15 mouse cellular contexts compared by ENCODE assay signal in the genomic region with DNA sequence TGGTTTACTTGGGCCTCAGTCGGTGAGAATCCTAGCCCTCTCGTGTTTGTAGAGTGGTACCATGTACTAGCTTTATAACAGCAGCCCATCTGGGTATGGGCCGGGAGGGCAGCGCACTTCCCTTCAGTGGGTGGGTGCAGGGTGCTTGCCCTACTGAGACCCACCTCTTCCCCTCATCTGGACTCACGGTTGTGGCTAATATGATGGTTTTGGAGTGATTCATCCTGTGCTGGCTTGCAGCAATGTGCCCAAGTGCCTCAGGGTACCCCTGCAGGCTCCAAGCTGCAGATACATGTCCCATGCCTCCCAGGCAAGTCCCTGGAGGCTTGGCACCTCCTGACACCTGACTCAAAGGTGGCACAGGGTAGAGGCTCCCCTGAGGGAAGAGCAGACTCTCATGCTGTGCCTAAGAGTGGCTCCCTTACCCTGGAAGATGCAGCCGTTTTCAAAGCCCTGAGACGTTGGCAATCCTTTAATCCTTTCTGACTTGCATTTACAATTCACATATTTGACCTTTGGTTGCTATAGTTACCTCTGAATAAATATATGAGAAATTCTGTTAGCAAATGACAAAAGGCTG. TPM values are rescaled to one million over a fixed set of nuclear protein-coding genes. Genes with fewer than 3 reads are reported as not detected.
DNase-seq lines count a peak whose midpoint lies in the region; ATAC-seq and TF ChIP-seq lines count a peak whose summit lies in the region.
"Had no signal": no experiment of that assay in that cellular context is flagged by ENCODE, and none has a peak within 500 bp of the region (broad histone marks: within the 10 kb centered on the region; RNA-seq: fewer than 3 reads in every experiment).

No protein-coding gene starts in this region.

- no peak overlapping the region for H3K4me2 ChIP-seq in hindbrain, embryonic 12.5 days (replicated peaks)
- H3K4me2 ChIP-seq in midbrain, embryonic 13.5 days (replicated peaks): 0 out of 2 replicates have a peak overlapping the region, but pooled peaks have one; percentile 1
- H3K4me2 ChIP-seq: heart, embryonic 13.5 days; liver, embryonic 13.5 days had no signal

- 75% methylated on average over 7 of the region's 7 CpGs for WGBS in hindbrain, embryonic 12.5 days
- 55% methylated on average over 7 of the region's 7 CpGs for WGBS in midbrain, embryonic 13.5 days
- 68% methylated on average over 7 of the region's 7 CpGs for WGBS in lung, adult 2 months

- no peak overlapping the region for H3K9ac ChIP-seq in hindbrain, embryonic 12.5 days
- no peak overlapping the region for H3K9ac ChIP-seq in midbrain, embryonic 13.5 days (replicated peaks)
- H3K9ac ChIP-seq: heart, embryonic 13.5 days; liver, embryonic 13.5 days had no signal

- ATAC-seq in erythroblast, adult 5-6 weeks (replicated peaks; ENCODE audit: low FRiP score, poor library complexity, severe bottlenecking): 0 out of 2 replicates have a peak, but pooled peaks have one; percentile 32
- ATAC-seq in hindbrain, embryonic 12.5 days (ENCODE audit: low FRiP score): peak; percentile 58
- ATAC-seq in midbrain, embryonic 13.5 days: peak; percentile 69
- ATAC-seq: activated CD4-positive, CD25-positive, alpha-beta regulatory T cell, adult 4 months had no signal

- no peak overlapping the region for H3K4me3 ChIP-seq in hindbrain, embryonic 12.5 days
- no peak overlapping the region for H3K4me3 ChIP-seq in midbrain, embryonic 13.5 days (replicated peaks)
- H3K4me3 ChIP-seq in lung, adult 2 months (replicated peaks; ENCODE audit: extremely low read depth, low read depth, low read length): no peak overlapping the region
- H3K4me3 ChIP-seq: heart, embryonic 13.5 days; liver, embryonic 13.5 days had no signal

- TF ChIP-seq POLR2A in lung, adult 2 months (IDR thresholded peaks at IDR 0.05; ENCODE audit: borderline replicate concordance, extremely low read depth, low read depth, low read length): no peak

- no peaks in the 10 kb centered on the region for H3K36me3 ChIP-seq in hindbrain, embryonic 12.5 days
- H3K36me3 ChIP-seq in midbrain, embryonic 13.5 days: no peaks in the 10 kb centered on the region
- H3K36me3 ChIP-seq: heart, embryonic 13.5 days; liver, embryonic 13.5 days had no signal

- no peak overlapping the region for H3K27ac ChIP-seq in hindbrain, embryonic 12.5 days
- peak overlapping the region; percentile 69 for H3K27ac ChIP-seq in midbrain, embryonic 13.5 days
- H3K27ac ChIP-seq: heart, embryonic 13.5 days; liver, embryonic 13.5 days had no signal

- no peaks in the 10 kb centered on the region for H3K27me3 ChIP-seq in hindbrain, embryonic 12.5 days
- H3K27me3 ChIP-seq in midbrain, embryonic 13.5 days: no peaks in the 10 kb centered on the region
- H3K27me3 ChIP-seq: heart, embryonic 13.5 days; liver, embryonic 13.5 days had no signal

- peak; percentile 10 for DNase-seq in 3T3-L1 (ENCODE audit: low read depth, low spot score)
- no peak for DNase-seq in lung, adult 2 months
- DNase-seq in adrenal gland, adult 2 months: no peak
- DNase-seq in urinary bladder, postnatal 36 days (ENCODE audit: low spot score in 2 of 2): no peak
- DNase-seq: cerebellum, postnatal 14 days; layer of hippocampus, adult 9-11 months; left cerebral cortex, postnatal 4 days; liver, embryonic 13.5 days; lung, postnatal 14 days; right cerebral cortex, postnatal 14 days had no signal

- no peak for TF ChIP-seq CTCF in lung, adult 2 months (IDR thresholded peaks at IDR 0.05; ENCODE audit: insufficient read depth, low read length)

- H3K9me3 ChIP-seq in hindbrain, embryonic 12.5 days (replicated peaks): no peaks in the 10 kb centered on the region
- no peaks in the 10 kb centered on the region for H3K9me3 ChIP-seq in midbrain, embryonic 13.5 days
- H3K9me3 ChIP-seq: heart, embryonic 13.5 days; liver, embryonic 13.5 days had no signal

- H3K4me1 ChIP-seq in hindbrain, embryonic 12.5 days: no peaks in the 10 kb centered on the region
- H3K4me1 ChIP-seq in midbrain, embryonic 13.5 days (replicated peaks): peaks cover 18% of the 10 kb centered on the region
- H3K4me1 ChIP-seq in lung, adult 2 months (ENCODE audit: control insufficient read depth, insufficient read depth, low read length): no peaks in the 10 kb centered on the region
- H3K4me1 ChIP-seq: heart, embryonic 13.5 days; liver, embryonic 13.5 days had no signal

RNA-seq across cellular contexts. Expression of a gene that starts 11.2 kb away (rescaled TPM):
- total RNA-seq in erythroblast, adult 5-6 weeks (2015; ENCODE audit: low replicate concordance): 11.1 and 24.4 TPM in 2 replicates
- total RNA-seq in erythroblast, adult 5-6 weeks (2017; ENCODE audit: low replicate concordance): 2.6 and 6.8 TPM in 2 replicates
- polyA plus RNA-seq in hindbrain, embryonic 12.5 days (2016; fragmentation: Nextera tagmentation; extraction: Ambion mirVana): 16.5 and 20.3 TPM in 2 replicates
- 23.9 and 24.1 TPM in 2 replicates for polyA plus RNA-seq in midbrain, embryonic 13.5 days (2015; fragmentation: Nextera tagmentation; extraction: Ambion mirVana)
- 3.5 and 5.8 TPM in 2 replicates for polyA plus RNA-seq in lung, adult 2 months (2012; rRNA removed)
- total RNA-seq in adrenal gland, adult 2 months (2021): 100 to 1,000 TPM in 1 of 2 experiments, 10 to 100 TPM in 1; 96.5 to 104 TPM
- polyA plus RNA-seq in adrenal gland, adult 2 months (2012; rRNA removed): 4.4 and 5.3 TPM in 2 replicates
